In genomic region chr9:61226596-61227384, GRCm38 (mm10) we compare ENCODE assay signal across 7 mouse cellular contexts.
DNase-seq lines count a peak whose midpoint lies in the region; ATAC-seq and TF ChIP-seq lines count a peak whose summit lies in the region.

No protein-coding gene starts in this region.

- WGBS in kidney, adult 2 months, result 90% methylated on average over 12 of the region's 12 CpGs
- WGBS in kidney, embryonic 15.5 days, result 81% methylated on average over 11 of the region's 12 CpGs
- WGBS in limb, embryonic 14.5 days, result 77% methylated on average over 12 of the region's 12 CpGs

- H3K4me1 ChIP-seq in kidney, adult 2 months (ENCODE audit: control insufficient read depth, insufficient read depth, low read length), result peaks cover 3% of the 10 kb centered on the region; the same call in 1 of the 2 replicates
- peaks cover 18% of the 10 kb centered on the region for H3K4me1 ChIP-seq in kidney, embryonic 15.5 days
- peaks cover 3% of the 10 kb centered on the region for H3K4me1 ChIP-seq in ES-Bruce4 (ENCODE audit: control insufficient read depth, insufficient read depth, low read length)
- H3K4me1 ChIP-seq in limb, embryonic 14.5 days (ENCODE audit: control insufficient read depth, insufficient read depth, low read length), result peaks cover 7% of the 10 kb centered on the region

- ATAC-seq in kidney, embryonic 15.5 days (replicated peaks; ENCODE audit: low FRiP score), result no peak
- ATAC-seq in limb, embryonic 14.5 days (ENCODE audit: low FRiP score, low read depth), result no peak
- ATAC-seq in erythroid progenitor cell, adult 5-6 weeks (replicated peaks; ENCODE audit: low FRiP score, poor library complexity, severe bottlenecking), result no peak

- TF ChIP-seq EP300 in ES-Bruce4 (IDR thresholded peaks at IDR 0.05; ENCODE audit: insufficient read depth, low read depth, low read length), result no peak

- no peak overlapping the region for H3K4me3 ChIP-seq in kidney, adult 2 months (ENCODE audit: insufficient read depth, low read depth, low read length)
- no peak overlapping the region for H3K4me3 ChIP-seq in kidney, embryonic 15.5 days (replicated peaks)
- H3K4me3 ChIP-seq in ES-Bruce4 (ENCODE audit: low read depth, low read length), result no peak overlapping the region
- H3K4me3 ChIP-seq in limb, embryonic 14.5 days (replicated peaks; ENCODE audit: low read length), result no peak overlapping the region

- H3K9me3 ChIP-seq in kidney, embryonic 15.5 days (replicated peaks), result no peaks in the 10 kb centered on the region
- H3K9me3 ChIP-seq in ES-Bruce4 (replicated peaks; ENCODE audit: control insufficient read depth, insufficient read depth, low read length, poor library complexity, severe bottlenecking), result no peaks in the 10 kb centered on the region
- no peaks in the 10 kb centered on the region for H3K9me3 ChIP-seq in limb, embryonic 14.5 days (ENCODE audit: control insufficient read depth, low read length)

- no peak for TF ChIP-seq POLR2A in kidney, adult 2 months (IDR thresholded peaks at IDR 0.05; ENCODE audit: low read depth, low read length)
- no peak for TF ChIP-seq POLR2A in ES-Bruce4 (IDR thresholded peaks at IDR 0.05; ENCODE audit: insufficient read depth, low read length)
- no peak for TF ChIP-seq POLR2A in limb, embryonic 14.5 days (IDR thresholded peaks at IDR 0.05; ENCODE audit: borderline replicate concordance, extremely low read depth, insufficient read depth, insufficient read length)

- no peak overlapping the region for H3K4me2 ChIP-seq in kidney, embryonic 15.5 days
- H3K4me2 ChIP-seq in limb, embryonic 14.5 days (replicated peaks; ENCODE audit: low read depth, low read length, severe bottlenecking), result no peak overlapping the region

- H3K36me3 ChIP-seq in kidney, adult 2 months (ENCODE audit: control insufficient read depth, insufficient read depth, low read length), result no peaks in the 10 kb centered on the region
- H3K36me3 ChIP-seq in kidney, embryonic 15.5 days, result no peaks in the 10 kb centered on the region
- no peaks in the 10 kb centered on the region for H3K36me3 ChIP-seq in ES-Bruce4 (ENCODE audit: control insufficient read depth, insufficient read depth, low read length, poor library complexity, severe bottlenecking)
- H3K36me3 ChIP-seq in limb, embryonic 14.5 days (ENCODE audit: control insufficient read depth, insufficient read depth, low read length), result no peaks in the 10 kb centered on the region

- no peak for DNase-seq in kidney, adult 2 months
- DNase-seq in B cell, adult 2 months, result peak; percentile 32 to 40
- DNase-seq in limb, embryonic 14.5 days (ENCODE audit: low spot score), result peak; percentile 54
- no peak for DNase-seq in left cerebral cortex, adult 9 months (ENCODE audit: low spot score in 2 of 2)

- no peaks in the 10 kb centered on the region for H3K27me3 ChIP-seq in kidney, adult 2 months (replicated peaks; ENCODE audit: control insufficient read depth, insufficient read depth, low read length)
- H3K27me3 ChIP-seq in kidney, embryonic 15.5 days, result peaks cover 48% of the 10 kb centered on the region
- no peaks in the 10 kb centered on the region for H3K27me3 ChIP-seq in ES-Bruce4 (ENCODE audit: control insufficient read depth, insufficient read depth, low read length, poor library complexity, severe bottlenecking)
- no peaks in the 10 kb centered on the region for H3K27me3 ChIP-seq in limb, embryonic 14.5 days (ENCODE audit: control insufficient read depth, insufficient read depth, low read length)

- H3K9ac ChIP-seq in kidney, embryonic 15.5 days, result no peak overlapping the region
- no peak overlapping the region for H3K9ac ChIP-seq in ES-Bruce4 (ENCODE audit: low read depth, poor library complexity, severe bottlenecking)
- no peak overlapping the region for H3K9ac ChIP-seq in limb, embryonic 14.5 days (ENCODE audit: low read depth, low read length, severe bottlenecking)

- H3K27ac ChIP-seq in kidney, adult 2 months (ENCODE audit: insufficient read depth, low read depth, low read length), result no peak overlapping the region
- H3K27ac ChIP-seq in kidney, embryonic 15.5 days, result no peak overlapping the region
- H3K27ac ChIP-seq in ES-Bruce4 (ENCODE audit: insufficient read depth, low read length), result no peak overlapping the region
- H3K27ac ChIP-seq in limb, embryonic 14.5 days (replicated peaks; ENCODE audit: low read depth, low read length), result no peak overlapping the region

- TF ChIP-seq CTCF in kidney, adult 2 months (conservative IDR thresholded peaks at IDR 0.05; ENCODE audit: insufficient read depth, insufficient read length, low read depth, low read length), result 0 out of 2 replicates have a peak, but pooled peaks have one; percentile 17
- TF ChIP-seq CTCF in ES-Bruce4 (IDR thresholded peaks at IDR 0.05; ENCODE audit: low read depth, low read length), result peak; percentile 21

Comparison
In these comparisons a context has a peak if more than half of its experiments do, and no peak if none do; other contexts are left out.
1. DNase-seq: peak in B cell, adult 2 months (2 of 2) and limb, embryonic 14.5 days (single experiment); none in kidney, adult 2 months (single experiment) and left cerebral cortex, adult 9 months (0 of 2).